Mouse (Mus musculus) limb, embryonic 14.5 days (tissue): ENCODE results near the gene Bmp2k. TPM values are rescaled to one million over a fixed set of nuclear protein-coding genes. Genes with fewer than 3 reads are reported as not detected.
A peak's percentile ranks its signal among the peaks of the same experiment; 100 is the strongest.

Experiments used
- ATAC-seq: fragments of 200-750 bp; cut with Nextera tagmentation; 2 replicates; pipeline ENCODE4 v1.8.0; 2017; ENCODE audit warnings: low read depth, moderate number of reproducible peaks, moderate TSS enrichment; ENCODE audit not compliant: low FRiP score
- DNase-seq: peaks from one replicate; pipeline ENCODE4 v3.0.0-alpha.2; 2015; ENCODE audit warnings: low spot score
- H3K27ac ChIP-seq: fragments of 300-500 bp; sonication (generic); replicated peaks from 2 replicates; pipeline ENCODE4 v1.5.1; 2014; ENCODE audit warnings: low read depth, mild to moderate bottlenecking, low read length, moderate library complexity, mixed read lengths
- H3K27me3 ChIP-seq: fragments of 300-500 bp; sonication (generic); 2 replicates; pipeline ENCODE4 v1.6.1; 2014; ENCODE audit warnings: low read length, mixed read lengths; ENCODE audit not compliant: control insufficient read depth, insufficient read depth
- H3K36me3 ChIP-seq: fragments of 300-500 bp; sonication (generic); 2 replicates; pipeline ENCODE4 v1.6.1; 2014; ENCODE audit warnings: mild to moderate bottlenecking, low read length, moderate library complexity, mixed read lengths; ENCODE audit not compliant: control insufficient read depth, insufficient read depth
- H3K4me1 ChIP-seq: fragments of 300-500 bp; sonication (generic); 2 replicates; pipeline ENCODE4 v1.6.1; 2014; ENCODE audit warnings: antibody characterized with exemption, low read length, mixed read lengths; ENCODE audit not compliant: control insufficient read depth, insufficient read depth
- H3K4me2 ChIP-seq: fragments of 300-500 bp; sonication (generic); replicated peaks from 2 replicates; pipeline ENCODE4 v1.6.1; 2014; ENCODE audit warnings: low read depth, mild to moderate bottlenecking, low read length, moderate library complexity; ENCODE audit not compliant: severe bottlenecking
- H3K4me3 ChIP-seq: fragments of 300-500 bp; sonication (generic); replicated peaks from 2 replicates; pipeline ENCODE4 v1.5.1; 2014; ENCODE audit warnings: low read length
- H3K9ac ChIP-seq: fragments of 300-500 bp; sonication (generic); 2 replicates; pipeline ENCODE4 v1.6.1; 2014; ENCODE audit warnings: mild to moderate bottlenecking, low read depth, low read length, moderate library complexity; ENCODE audit not compliant: severe bottlenecking
- H3K9me3 ChIP-seq: fragments of 300-500 bp; sonication (generic); 2 replicates; pipeline ENCODE4 v1.6.1; 2016; ENCODE audit warnings: low read length; ENCODE audit not compliant: control insufficient read depth
- POLR2A ChIP-seq: fragments of 200-500 bp; IDR thresholded peaks from 2 replicates; pipeline ENCODE4 v1.8.0; 2012; ENCODE audit warnings: inconsistent platforms, mild to moderate bottlenecking, moderate library complexity, borderline replicate concordance; ENCODE audit not compliant: insufficient read depth, insufficient read length; ENCODE audit errors: extremely low read depth
- WGBS: fragments of 180-500 bp; shearing (Covaris S2); extraction: QIAGEN DNeasy Blood & Tissue Kit; methylation state at CpG from one replicate; pipeline ENCODE4 v1.1.7; 2014; 5-methylcytosine and 5-hydroxymethylcytosine counted together
- polyA plus RNA-seq, 2 experiments: library from polyadenylated mRNA; depleted of rRNA in 1 of 2; stranded (reverse) in 1 of 2; unstranded in 1 of 2; fragments of >200 nt; fragmentation: Nextera tagmentation in 1 of 2; extraction: Ambion mirVana in 1 of 2; gene quantifications; 2 replicates each; pipeline versions ENCODE4 v1.2.1 to v1.2.3; 2012 to 2014

Bmp2k gene
- polyA plus RNA-seq (2012; rRNA removed) (5.1 and 5.6 TPM in 2 replicates), polyA plus RNA-seq (2014; fragmentation: Nextera tagmentation; extraction: Ambion mirVana) (10.1 and 11.6 TPM in 2 replicates)

- no peaks in the 10 kb centered on the region for H3K9me3 ChIP-seq
- peak within 1 kb of the TSS; percentile 84 for H3K4me3 ChIP-seq
- H3K4me2 ChIP-seq: peak within 1 kb of the TSS; percentile 87
- no peaks in the 10 kb centered on the region for H3K36me3 ChIP-seq
- WGBS: under 1% methylated on average over 25 of the region's 78 CpGs
- peak; percentile 57; the same call in 1 of the 2 replicates for TF ChIP-seq POLR2A
- peak; percentile 80 for DNase-seq
- peak within 1 kb of the TSS; percentile 79 for H3K9ac ChIP-seq
- H3K4me1 ChIP-seq: peaks cover 10% of the 10 kb centered on the region
- peak within 1 kb of the TSS; percentile 86 for H3K27ac ChIP-seq
- ATAC-seq: peak; percentile 94
- no peaks in the 10 kb centered on the region for H3K27me3 ChIP-seq
Measured at GRCm38 (mm10) chr5:96997310-96997801, at the start of gene Bmp2k. Bmp2k (plus strand) TSS chr5:96997689.

GRCm38 (mm10) chr5:96948856-96949527 lies 48.5 kb upstream of the Bmp2k start:
- Histone ChIP-seq H3K4me3 (no peak overlapping the region), H3K9me3 (no peaks in the 10 kb centered on the region), H3K9ac (no peak overlapping the region), H3K4me2 (no peak overlapping the region), H3K27me3 (no peaks in the 10 kb centered on the region; the same call in 1 of the 2 replicates), H3K4me1 (0 out of 2 replicates have a peak, but pooled peaks cover 3% of the 10 kb centered on the region), H3K36me3 (no peaks in the 10 kb centered on the region), H3K27ac (no peak overlapping the region)
- no peak for TF ChIP-seq POLR2A
- ATAC-seq (no peak), DNase-seq (no peak)
- WGBS: 80% methylated on average over 13 of the region's 13 CpGs

- H3K9ac ChIP-seq: no peak overlapping the region
- H3K27me3 ChIP-seq: no peaks in the 10 kb centered on the region; the same call in 1 of the 2 replicates
Measured at GRCm38 (mm10) chr5:96949839-96950666, 47.4 kb upstream of the Bmp2k start.

GRCm38 (mm10) chr5:96950667-96951492 lies 46.6 kb upstream of the Bmp2k start:
- H3K9me3 ChIP-seq: no peaks in the 10 kb centered on the region
- no peak overlapping the region for H3K9ac ChIP-seq
- H3K4me2 ChIP-seq: no peak overlapping the region
- ATAC-seq (no peak), DNase-seq (no peak)
- 0 out of 2 replicates have a peak, but pooled peaks cover 6% of the 10 kb centered on the region for H3K4me1 ChIP-seq
- H3K4me3 ChIP-seq: no peak overlapping the region
- no peaks in the 10 kb centered on the region; the same call in 1 of the 2 replicates for H3K27me3 ChIP-seq
- no peaks in the 10 kb centered on the region for H3K36me3 ChIP-seq
- 73% methylated on average over 10 of the region's 10 CpGs for WGBS
- no peak for TF ChIP-seq POLR2A
- H3K27ac ChIP-seq: no peak overlapping the region

More at GRCm38 (mm10) chr5:96949839-96950666, 47.4 kb upstream of the Bmp2k start:
- Histone ChIP-seq H3K36me3 (no peaks in the 10 kb centered on the region), H3K9me3 (no peaks in the 10 kb centered on the region), H3K4me3 (no peak overlapping the region), H3K27ac (no peak overlapping the region), H3K4me2 (no peak overlapping the region), H3K4me1 (0 out of 2 replicates have a peak, but pooled peaks cover 6% of the 10 kb centered on the region)
- TF ChIP-seq POLR2A: no peak
- no peak for DNase-seq
- 90% methylated on average over 13 of the region's 13 CpGs for WGBS
- no peak for ATAC-seq
